In the genomic region with DNA sequence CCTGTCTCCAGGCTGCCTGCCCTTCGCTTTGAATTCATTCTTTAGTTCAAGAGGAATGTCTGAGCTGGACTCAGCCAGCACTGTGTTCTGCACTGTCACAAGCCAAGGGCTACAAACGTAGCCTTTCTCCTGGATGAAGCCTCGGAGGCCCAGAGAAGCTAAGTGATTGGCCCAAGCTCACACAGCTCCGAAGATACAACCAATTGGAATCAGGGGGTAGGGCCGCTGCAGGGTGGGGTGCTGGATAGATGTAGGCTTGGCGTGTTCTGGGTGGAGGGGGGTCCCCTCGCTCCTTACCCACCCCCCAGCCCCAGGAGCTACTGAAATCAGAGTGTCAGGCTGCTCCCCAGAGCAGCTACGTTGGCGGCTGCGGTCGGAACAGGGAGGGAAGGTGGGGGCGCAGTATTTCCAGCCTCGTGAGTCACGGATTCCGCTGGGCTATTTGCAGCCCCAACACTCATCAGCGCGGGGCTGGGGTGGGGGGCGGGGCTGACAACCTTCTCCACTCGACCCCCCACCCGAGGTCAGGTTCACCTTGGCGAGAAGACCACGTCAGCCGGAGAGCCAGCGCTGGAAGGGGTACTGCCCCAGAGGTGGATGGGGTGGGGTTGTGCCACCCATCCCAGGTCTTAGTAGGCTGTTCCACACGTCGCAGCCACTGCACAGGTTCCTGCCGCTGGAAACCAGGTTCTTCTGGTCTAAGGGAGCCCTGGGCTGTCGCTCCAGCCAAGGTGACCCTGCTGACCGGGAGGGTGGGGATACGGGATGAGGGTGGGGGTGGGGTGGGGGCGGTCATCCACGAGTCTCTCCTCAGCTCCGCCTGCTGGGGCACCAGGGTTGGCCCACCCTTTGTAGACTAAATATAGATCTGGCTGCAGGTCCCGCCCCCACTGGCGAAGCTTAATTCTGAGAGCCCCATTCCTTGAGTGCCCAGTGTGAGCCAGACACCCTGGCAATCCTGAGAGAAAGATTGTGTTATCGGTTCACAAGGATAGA, we compare ENCODE assay signal across 8 mouse cellular contexts. TPM values are rescaled to one million over a fixed set of nuclear protein-coding genes. Genes with fewer than 3 reads are reported as not detected.
DNase-seq lines count a peak whose midpoint lies in the region; ATAC-seq and TF ChIP-seq lines count a peak whose summit lies in the region.

No protein-coding gene starts in this region.

- DNase-seq in ZHBTc4 (ENCODE audit: low read depth, low spot score), result peak; percentile 95
- DNase-seq in cerebellum, postnatal 25 days, result peak; percentile 57 to 67
- peak; percentile 49 to 69 for DNase-seq in gastrocnemius, adult 8-10 months (ENCODE audit: low spot score in 2 of 2)
- peak; percentile 70 to 73 for DNase-seq in left cerebral cortex, adult 2 months (ENCODE audit: extremely low spot score in 1 of 2, low spot score in 2 of 2)
- peak; percentile 75 for DNase-seq in skeletal muscle tissue, adult 2 months (ENCODE audit: low read depth, low spot score)
- DNase-seq in urinary bladder, postnatal 25 days (ENCODE audit: low spot score), result no peak

- intact Hi-C loops in left cerebral cortex, adult 2 months (cut with DNase I), result no loop called here

- H3K27ac ChIP-seq in left cerebral cortex, adult 2 months, result peak overlapping the region; percentile 95

- no peak for TF ChIP-seq CTCF in left cerebral cortex, adult 2 months (IDR thresholded peaks at IDR 0.05)

- ATAC-seq in inflammation-experienced regulatory T-cells, adult 6 months, result peak; percentile 84
- ATAC-seq in megakaryocyte, adult 5-6 weeks (ENCODE audit: poor library complexity, severe bottlenecking), result peak; percentile 52

- peak overlapping the region; percentile 53 for H3K4me3 ChIP-seq in left cerebral cortex, adult 2 months

RNA-seq across cellular contexts. Expression of gene Hspb7, which starts 5.2 kb away (rescaled TPM):
- 100 to 1,000 TPM; 243 to 314 (median 275) TPM for total RNA-seq in gastrocnemius, adult 8-10 months (2022)
- polyA plus RNA-seq in inflammation-experienced regulatory T-cells, adult 6 months (2017; shearing (Covaris generic)), result not detected
- under 1 TPM; 0.40 to 0.57 TPM for total RNA-seq in left cerebral cortex, adult 2 months (2021)
- not detected in 2 replicates for total RNA-seq in megakaryocyte, adult 5-6 weeks (2015)
- not detected in 2 replicates for total RNA-seq in megakaryocyte, adult 5-6 weeks (2017)

RNA-seq across cellular contexts. Expression of gene Clcnkb, which starts 10.0 kb away (rescaled TPM):
- under 1 TPM in 2 of 4 experiments, not detected in 2; 0.11 to 0.58 TPM for total RNA-seq in gastrocnemius, adult 8-10 months (2022)
- polyA plus RNA-seq in inflammation-experienced regulatory T-cells, adult 6 months (2017; shearing (Covaris generic)), result not detected
- not detected for total RNA-seq in left cerebral cortex, adult 2 months (2021)
- not detected in 2 replicates for total RNA-seq in megakaryocyte, adult 5-6 weeks (2015)
- total RNA-seq in megakaryocyte, adult 5-6 weeks (2017), result not detected in 2 replicates

RNA-seq across cellular contexts. Expression of gene Srarp, which starts 10.1 kb away (rescaled TPM):
- total RNA-seq in gastrocnemius, adult 8-10 months (2022), result under 1 TPM in 3 of 4 experiments, not detected in 1; 0.32 to 0.54 (median 0.36) TPM
- not detected for polyA plus RNA-seq in inflammation-experienced regulatory T-cells, adult 6 months (2017; shearing (Covaris generic))
- 1 to 10 TPM; 3.8 to 4.2 TPM for total RNA-seq in left cerebral cortex, adult 2 months (2021)
- total RNA-seq in megakaryocyte, adult 5-6 weeks (2015), result not detected in 2 replicates
- total RNA-seq in megakaryocyte, adult 5-6 weeks (2017), result not detected in 2 replicates

RNA-seq across cellular contexts. Expression of gene Zbtb17, which starts 18.7 kb away (rescaled TPM):
- total RNA-seq in gastrocnemius, adult 8-10 months (2022), result 10 to 100 TPM; 30.2 to 38.3 (median 33.0) TPM
- 10 to 100 TPM; 12.6 to 16.9 (median 14.1) TPM for polyA plus RNA-seq in inflammation-experienced regulatory T-cells, adult 6 months (2017; shearing (Covaris generic))
- 10 to 100 TPM; 45.3 to 46.4 TPM for total RNA-seq in left cerebral cortex, adult 2 months (2021)
- total RNA-seq in megakaryocyte, adult 5-6 weeks (2015), result 12.7 TPM in 2 replicates
- total RNA-seq in megakaryocyte, adult 5-6 weeks (2017), result 12.5 and 19.4 TPM in 2 replicates

RNA-seq across cellular contexts. Expression of gene Clcnka, which starts 27.3 kb away (rescaled TPM):
- total RNA-seq in gastrocnemius, adult 8-10 months (2022), result not detected
- not detected for polyA plus RNA-seq in inflammation-experienced regulatory T-cells, adult 6 months (2017; shearing (Covaris generic))
- total RNA-seq in left cerebral cortex, adult 2 months (2021), result under 1 TPM in 1 of 2 experiments, not detected in 1; 0.36 TPM
- not detected in 2 replicates for total RNA-seq in megakaryocyte, adult 5-6 weeks (2015)
- total RNA-seq in megakaryocyte, adult 5-6 weeks (2017), result not detected in 2 replicates

Comparison
In these comparisons a context has a peak if more than half of its experiments do, and no peak if none do; other contexts are left out.
1. RNA of gene Hspb7, which starts 5.2 kb away (total RNA-seq): 243 to 314 TPM in gastrocnemius, adult 8-10 months; 0.40 to 0.57 TPM in left cerebral cortex, adult 2 months and not detected in megakaryocyte, adult 5-6 weeks; every median in the first group is over 100 times any median in the second.